Mouse (Mus musculus) ES-CJ7 (cell line): ENCODE measurements at regions not wholly inside any gene's neighbourhood (a gene's known extent, or its start where the extent isn't known, plus 50 kb on each side); places are given as distances from the start of the nearest gene placed in this dataset.

Experiments
- DNase-seq: peaks from one replicate; pipeline ENCODE4 v3.0.0; 2011; ENCODE audit warnings: low read depth, low spot score

DNA sequence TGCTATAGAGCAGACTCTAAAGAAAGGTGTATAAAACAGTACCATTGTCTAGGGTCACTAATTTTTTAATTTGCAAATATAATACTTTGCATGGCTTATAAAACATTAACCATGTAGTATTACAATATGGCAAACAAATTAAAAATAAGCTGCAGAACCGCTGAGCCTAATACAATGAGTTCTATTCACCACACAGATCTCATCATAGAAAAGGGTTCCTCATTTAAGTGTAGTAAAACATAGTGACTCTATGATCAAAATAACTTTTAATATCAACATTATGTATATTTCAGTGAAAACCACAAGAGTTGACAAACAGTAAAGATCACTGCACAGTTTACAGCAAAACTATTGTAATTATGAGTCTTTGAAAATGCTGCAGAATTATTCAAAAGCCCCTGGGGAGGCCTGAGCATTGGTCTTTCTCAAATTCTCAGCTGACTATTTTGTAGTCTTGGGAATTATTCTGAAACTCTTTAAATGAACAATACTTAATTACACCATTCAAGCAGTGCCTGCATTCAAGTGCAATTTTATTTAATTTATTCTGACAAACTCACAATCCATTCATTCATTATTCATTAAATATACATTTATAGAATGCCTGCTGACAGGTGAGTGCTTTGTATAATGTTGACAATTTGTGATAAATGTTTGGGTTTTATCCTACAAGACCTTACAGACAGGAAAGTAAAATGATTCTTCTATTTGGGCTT lies 60.3 kb downstream of the Pcdh20 start:
- DNase-seq: no peak

DNA sequence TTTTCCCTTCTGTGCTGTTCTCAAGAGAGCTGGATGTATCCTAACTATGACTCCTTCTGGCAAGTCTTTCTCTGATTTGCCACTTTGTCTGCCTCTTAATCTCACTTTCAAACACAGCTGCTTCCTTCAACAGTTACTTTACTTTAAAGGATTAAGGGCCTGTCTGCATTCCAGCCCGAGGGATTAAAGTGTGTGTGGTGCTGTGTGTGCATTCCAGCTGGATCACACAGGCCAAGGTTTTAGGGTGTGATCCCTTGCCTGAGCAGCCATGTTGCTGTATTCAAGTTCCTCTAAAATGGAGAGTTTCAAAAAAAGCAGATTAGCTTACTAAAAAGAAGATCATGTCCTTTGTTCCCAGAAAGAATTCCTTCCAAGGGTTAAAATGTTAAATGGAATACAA lies 71.9 kb downstream of the Pcdh20 start:
- no peak for DNase-seq

- DNase-seq: no peak
These were observed 74.0 kb downstream of the Pcdh20 start for GRCm38 (mm10) chr14:88397187-88397586.

- DNase-seq: no peak
These were observed 76.2 kb downstream of the Pcdh20 start for GRCm38 (mm10) chr14:88395016-88395415.

GRCm38 (mm10) chr14:88384553-88384952 lies 86.6 kb downstream of the Pcdh20 start:
- DNase-seq: no peak

GRCm38 (mm10) chr14:88347177-88347576 lies 124.0 kb downstream of the Pcdh20 start:
- no peak for DNase-seq

- no peak for DNase-seq
These were observed 133.9 kb downstream of the Pcdh20 start for GRCm38 (mm10) chr14:88337304-88337703.

- no peak for DNase-seq
These were observed 140.6 kb downstream of the Pcdh20 start for GRCm38 (mm10) chr14:88330613-88331012.

- no peak for DNase-seq
These were observed 144.8 kb downstream of the Pcdh20 start for GRCm38 (mm10) chr14:88326411-88326810.

GRCm38 (mm10) chr14:88278327-88278726 lies 192.9 kb downstream of the Pcdh20 start:
- DNase-seq: peak; percentile 32

- no peak for DNase-seq
These were observed 206.4 kb downstream of the Pcdh20 start for GRCm38 (mm10) chr14:88264771-88265170.

GRCm38 (mm10) chr14:88259034-88259433 lies 212.2 kb downstream of the Pcdh20 start:
- no peak for DNase-seq

GRCm38 (mm10) chr14:88255131-88255530 lies 216.1 kb downstream of the Pcdh20 start:
- DNase-seq: no peak
